Mouse (Mus musculus): ENCODE results near the gene Rtp2.

DNA sequence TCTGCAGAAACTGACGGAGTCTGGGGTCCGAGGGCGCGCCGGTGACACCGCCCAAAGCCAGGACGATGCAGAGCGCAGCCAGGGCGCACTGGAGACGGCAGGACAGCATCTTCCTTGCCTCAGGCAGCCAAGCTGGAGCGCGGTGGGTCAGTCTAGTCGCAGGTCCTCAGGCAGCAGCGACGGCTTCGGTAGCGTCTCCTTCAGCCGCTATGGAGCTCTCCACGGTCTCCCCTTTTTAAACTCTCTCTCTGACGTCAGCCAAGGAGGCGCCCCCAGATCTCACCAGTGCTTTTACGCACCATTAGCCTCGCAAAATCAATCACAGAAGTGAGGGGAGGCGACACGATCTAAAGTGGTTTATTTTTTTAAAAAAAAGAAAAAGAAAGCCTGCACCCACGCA lies 41.6 kb downstream of the Rtp2 start, which contains the start of gene Sst:
- TF ChIP-seq POLR2A (IDR thresholded peaks at IDR 0.05; ENCODE audit: low read depth, low read length) (no peak), CTCF (IDR thresholded peaks at IDR 0.05; ENCODE audit: borderline replicate concordance, insufficient read depth, low read length) (no peak)

All from embryonic fibroblast, embryonic 13.5 days (primary cell).